Mouse (Mus musculus) kidney, embryonic 14.5 days (tissue): ENCODE measurements around the gene Csad. TPM values are rescaled to one million over a fixed set of nuclear protein-coding genes. Genes with fewer than 3 reads are reported as not detected.

Experiments used
- ATAC-seq: fragments of 200-750 bp; cut with Nextera tagmentation; 2 replicates; pipeline ENCODE4 v1.8.0; 2017; ENCODE audit warnings: moderate number of reproducible peaks, mild to moderate bottlenecking, moderate TSS enrichment, moderate library complexity; ENCODE audit not compliant: low FRiP score, low TSS enrichment
- H3K27ac ChIP-seq: fragments of 300-500 bp; sonication (generic); 2 replicates; pipeline ENCODE4 v1.5.1; 2014; ENCODE audit warnings: low read depth, mild to moderate bottlenecking, low read length, moderate library complexity, mixed read lengths
- H3K27me3 ChIP-seq: fragments of 300-500 bp; sonication (generic); 2 replicates; pipeline ENCODE4 v1.6.1; 2014; ENCODE audit warnings: mild to moderate bottlenecking, low read length; ENCODE audit not compliant: control insufficient read depth, insufficient read depth
- H3K36me3 ChIP-seq: fragments of 300-500 bp; sonication (generic); 2 replicates; pipeline ENCODE4 v1.6.1; 2014; ENCODE audit warnings: low read length, mixed read lengths; ENCODE audit not compliant: control insufficient read depth, insufficient read depth
- H3K4me1 ChIP-seq: fragments of 300-500 bp; sonication (generic); 2 replicates; pipeline ENCODE4 v1.6.1; 2014; ENCODE audit warnings: low read length, mixed read lengths; ENCODE audit not compliant: control insufficient read depth, insufficient read depth
- H3K4me2 ChIP-seq: fragments of 300-500 bp; sonication (generic); replicated peaks from 2 replicates; pipeline ENCODE4 v1.6.1; 2014; ENCODE audit warnings: low read depth, mild to moderate bottlenecking, low read length
- H3K4me3 ChIP-seq: fragments of 300-500 bp; sonication (generic); 2 replicates; pipeline ENCODE4 v1.5.1; 2014; ENCODE audit warnings: mild to moderate bottlenecking, low read length
- H3K9ac ChIP-seq: fragments of 300-500 bp; sonication (generic); 2 replicates; pipeline ENCODE4 v1.6.1; 2014; ENCODE audit warnings: low read depth, mild to moderate bottlenecking, low read length, moderate library complexity
- H3K9me3 ChIP-seq: fragments of 300-500 bp; sonication (generic); 2 replicates; pipeline ENCODE4 v1.6.1; 2016; ENCODE audit warnings: low read length; ENCODE audit not compliant: control insufficient read depth
- WGBS: fragments of 180-500 bp; shearing (Covaris S2); extraction: QIAGEN DNeasy Blood & Tissue Kit; methylation state at CpG from one replicate; pipeline ENCODE4 v1.1.7; 2014; 5-methylcytosine and 5-hydroxymethylcytosine counted together
- polyA plus RNA-seq: library from polyadenylated mRNA; unstranded; fragments of >200 nt; fragmentation: Nextera tagmentation; extraction: Ambion mirVana; gene quantifications from 2 replicates; pipeline ENCODE4 v1.2.1, GENCODE M21; 2014

Gene Csad
- polyA plus RNA-seq, 1 experiment from 2014 or later = 68.1 TPM

DNA sequence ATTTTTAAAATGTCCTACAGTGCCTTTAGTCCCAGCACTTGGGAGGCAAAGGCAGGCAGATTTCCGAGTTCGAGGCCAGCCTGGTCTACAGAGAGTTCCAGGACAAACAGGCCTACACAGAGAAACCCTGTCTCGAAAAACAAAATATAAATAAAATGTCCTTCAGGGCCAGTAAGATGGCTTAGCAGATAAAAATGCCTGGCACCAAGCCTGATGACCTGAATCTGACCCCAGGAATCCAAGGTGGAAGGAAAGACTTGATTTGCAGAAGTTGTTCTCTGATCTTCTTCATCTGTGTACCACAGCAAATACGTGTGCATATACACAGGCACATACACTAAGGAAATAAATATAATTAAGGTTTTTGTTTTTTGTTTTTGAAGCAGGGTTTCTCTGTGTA lies 9.2 kb downstream of the Csad start:
- no peak overlapping the region for H3K27ac ChIP-seq
- H3K4me3 ChIP-seq = no peak overlapping the region
- no peak overlapping the region for H3K4me2 ChIP-seq
- H3K27me3 ChIP-seq = no peaks in the 10 kb centered on the region
- H3K9me3 ChIP-seq = no peaks in the 10 kb centered on the region
- 0 out of 2 replicates have a peak, but pooled peaks cover 8% of the 10 kb centered on the region for H3K4me1 ChIP-seq
- ATAC-seq = no peak
- no peaks in the 10 kb centered on the region for H3K36me3 ChIP-seq
- no peak overlapping the region for H3K9ac ChIP-seq
- 69% methylated on average over 4 of the region's 4 CpGs for WGBS

DNA sequence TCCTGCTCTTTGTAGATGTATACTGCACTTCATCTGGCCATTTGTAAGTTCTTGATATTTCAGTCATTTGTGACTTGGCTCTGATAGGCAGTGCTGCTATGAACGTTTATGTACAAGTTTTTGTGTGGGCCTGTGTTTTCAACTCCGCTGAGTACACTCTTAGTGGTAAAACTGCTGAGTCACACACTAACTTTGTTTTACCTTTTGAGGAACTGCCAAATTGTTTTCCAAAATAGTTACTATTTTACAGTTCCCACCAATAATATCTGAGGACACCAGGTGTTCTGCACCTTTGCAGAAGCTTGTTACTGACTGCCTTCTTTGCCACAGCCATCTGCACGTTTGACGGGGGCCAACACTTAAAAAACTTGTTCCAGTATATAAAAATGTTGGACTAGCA lies 10.1 kb downstream of the Csad start:
- Histone ChIP-seq H3K4me1 (0 out of 2 replicates have a peak, but pooled peaks cover 8% of the 10 kb centered on the region), H3K27me3 (no peaks in the 10 kb centered on the region), H3K4me3 (no peak overlapping the region), H3K36me3 (no peaks in the 10 kb centered on the region), H3K4me2 (no peak overlapping the region), H3K9ac (no peak overlapping the region), H3K9me3 (no peaks in the 10 kb centered on the region), H3K27ac (no peak overlapping the region)
- 88% methylated on average over 4 of the region's 4 CpGs for WGBS
- ATAC-seq = no peak

DNA sequence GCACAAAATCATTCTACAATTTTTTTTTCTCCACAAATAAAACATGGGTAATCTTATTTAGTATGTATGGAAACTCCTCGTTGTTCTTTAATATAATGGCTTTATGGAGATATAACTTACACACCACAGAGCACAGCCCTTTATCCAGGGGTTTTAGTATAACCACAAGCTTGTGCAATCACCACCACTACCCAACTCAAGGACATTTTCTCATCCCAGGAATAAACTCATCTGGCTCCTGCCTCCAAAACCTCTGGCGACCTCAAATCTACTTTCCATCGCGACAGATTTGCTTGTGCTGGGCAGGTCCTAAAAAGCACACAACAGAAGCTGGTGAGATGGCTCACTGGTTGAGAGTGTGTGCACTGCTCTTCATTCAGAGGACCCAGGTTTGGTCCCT lies 10.9 kb downstream of the Csad start:
- H3K36me3 ChIP-seq = no peaks in the 10 kb centered on the region
- no peak overlapping the region for H3K4me2 ChIP-seq
- peaks cover 12% of the 10 kb centered on the region; the same call in 1 of the 2 replicates for H3K4me1 ChIP-seq
- no peak overlapping the region for H3K27ac ChIP-seq
- ATAC-seq = no peak
- no peak overlapping the region for H3K9ac ChIP-seq
- WGBS = 85% methylated on average over 4 of the region's 4 CpGs
- no peaks in the 10 kb centered on the region for H3K27me3 ChIP-seq
- H3K9me3 ChIP-seq = no peaks in the 10 kb centered on the region
- H3K4me3 ChIP-seq = no peak overlapping the region

DNA sequence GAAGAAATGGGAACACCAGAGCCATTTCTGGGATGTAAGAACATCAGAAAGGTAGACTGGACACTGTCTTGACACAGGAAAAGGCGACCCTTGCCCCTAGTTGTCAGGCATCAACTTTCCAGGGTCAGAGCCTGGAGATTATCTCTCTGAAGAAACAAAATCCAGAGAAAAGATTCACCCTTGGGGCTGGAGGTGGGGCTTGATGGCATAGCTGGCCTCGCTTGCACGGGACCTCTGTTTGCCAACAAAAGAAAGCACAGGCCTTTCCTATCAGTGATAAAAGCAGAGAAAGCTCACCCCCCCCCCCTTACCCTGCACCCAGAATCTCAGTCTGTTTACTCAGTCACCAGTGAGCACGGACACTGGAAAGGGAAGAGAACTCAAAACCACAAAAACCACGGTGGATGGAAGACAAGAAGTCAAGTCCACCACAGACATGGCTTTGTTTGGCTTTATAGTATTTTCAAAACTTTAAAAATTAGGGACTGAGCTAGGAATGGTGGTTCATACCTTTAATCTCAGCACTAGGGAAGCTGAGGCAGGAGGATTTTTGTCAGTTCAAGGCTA lies 11.6 kb downstream of the Csad start:
- H3K4me3 ChIP-seq = no peak overlapping the region
- WGBS = 69% methylated on average over 5 of the region's 5 CpGs
- no peak for ATAC-seq
- no peaks in the 10 kb centered on the region for H3K9me3 ChIP-seq
- no peaks in the 10 kb centered on the region for H3K27me3 ChIP-seq
- H3K9ac ChIP-seq = no peak overlapping the region
- no peak overlapping the region for H3K4me2 ChIP-seq
- H3K36me3 ChIP-seq = no peaks in the 10 kb centered on the region
- peaks cover 16% of the 10 kb centered on the region for H3K4me1 ChIP-seq
- H3K27ac ChIP-seq = 0 out of 2 replicates have a peak overlapping the region, but pooled peaks have one; percentile 14

DNA sequence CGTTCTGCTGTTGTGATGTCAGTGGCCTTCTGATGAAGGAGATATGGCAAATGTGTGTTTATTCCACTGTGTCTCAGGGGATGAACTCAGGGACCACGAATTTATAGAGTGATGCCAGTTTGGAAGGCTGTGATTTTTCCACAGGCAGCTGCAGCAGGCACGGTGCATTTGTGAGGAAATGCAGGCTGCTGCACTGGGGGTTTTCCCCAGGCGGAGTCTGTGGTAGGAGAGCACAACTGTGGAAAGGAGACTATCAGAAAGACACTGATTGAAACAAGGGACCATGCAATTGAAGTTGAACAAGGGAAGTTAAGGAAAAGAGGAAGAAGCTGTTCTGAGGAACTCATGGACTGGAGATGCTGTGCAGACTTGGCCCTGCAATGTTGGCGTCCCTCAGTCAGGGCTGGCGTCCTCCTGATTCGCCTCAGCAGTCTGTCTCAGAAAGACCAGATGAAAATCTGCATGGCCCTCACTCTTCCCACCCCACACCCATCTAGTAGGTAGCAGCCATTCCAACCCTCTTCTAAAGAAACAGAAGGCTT lies 12.2 kb downstream of the Csad start:
- Histone ChIP-seq H3K4me1 (peaks cover 16% of the 10 kb centered on the region), H3K9me3 (no peaks in the 10 kb centered on the region), H3K27me3 (no peaks in the 10 kb centered on the region), H3K9ac (no peak overlapping the region), H3K4me3 (no peak overlapping the region), H3K27ac (0 out of 2 replicates have a peak overlapping the region, but pooled peaks have one; percentile 14), H3K4me2 (no peak overlapping the region), H3K36me3 (no peaks in the 10 kb centered on the region)
- 78% methylated on average over 7 of the region's 7 CpGs for WGBS
- ATAC-seq = no peak

DNA sequence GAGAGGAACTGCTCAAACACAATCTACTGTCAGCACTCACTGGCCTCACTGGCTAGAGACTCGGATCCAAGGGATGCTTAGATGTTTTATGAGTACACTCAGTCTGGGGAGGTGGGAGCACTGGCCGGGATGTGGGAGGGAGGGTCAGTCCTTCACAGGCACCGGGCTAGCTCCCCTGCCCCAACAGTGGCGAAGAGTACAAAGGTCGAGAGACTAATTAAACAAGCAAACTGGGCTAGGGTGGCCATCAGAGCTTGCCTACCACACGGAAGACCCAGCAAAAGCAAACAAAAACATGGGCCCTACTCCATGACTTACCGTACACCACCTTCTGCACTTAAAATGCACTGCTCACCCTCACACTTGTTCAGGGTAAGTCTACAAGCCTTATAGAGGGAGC lies 12.8 kb downstream of the Csad start:
- no peaks in the 10 kb centered on the region for H3K36me3 ChIP-seq
- 30% methylated on average over 7 of the region's 7 CpGs for WGBS
- no peaks in the 10 kb centered on the region for H3K9me3 ChIP-seq
- no peaks in the 10 kb centered on the region for H3K27me3 ChIP-seq
- no peak overlapping the region for H3K9ac ChIP-seq
- peaks cover 16% of the 10 kb centered on the region for H3K4me1 ChIP-seq
- no peak overlapping the region for H3K27ac ChIP-seq
- no peak for ATAC-seq
- no peak overlapping the region for H3K4me3 ChIP-seq
- no peak overlapping the region for H3K4me2 ChIP-seq

DNA sequence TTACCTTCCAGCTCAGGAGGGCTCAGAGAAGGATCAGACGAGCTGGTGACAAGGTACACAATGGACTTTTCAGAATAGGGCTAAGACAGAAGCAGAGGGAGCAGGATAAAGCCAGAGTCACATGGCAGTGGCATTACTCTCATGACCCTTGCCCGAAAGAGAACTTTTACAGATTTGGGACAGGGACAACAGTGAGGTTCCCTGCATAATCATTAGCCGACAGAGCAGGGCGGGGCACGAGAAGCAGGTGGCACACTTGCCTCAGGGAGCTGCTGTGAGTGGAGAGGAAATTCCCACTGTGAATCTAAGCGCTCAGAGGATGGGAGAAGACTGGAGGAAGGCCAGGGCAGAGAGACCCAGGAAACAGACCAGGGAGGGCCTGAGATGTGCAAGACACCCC lies 15.6 kb downstream of the Csad start:
- H3K36me3 ChIP-seq = peaks cover 9% of the 10 kb centered on the region; the same call in 1 of the 2 replicates
- peaks cover 16% of the 10 kb centered on the region for H3K4me1 ChIP-seq
- no peak overlapping the region for H3K4me3 ChIP-seq
- H3K4me2 ChIP-seq = no peak overlapping the region
- no peaks in the 10 kb centered on the region for H3K27me3 ChIP-seq
- no peaks in the 10 kb centered on the region for H3K9me3 ChIP-seq
- H3K27ac ChIP-seq = no peak overlapping the region
- WGBS = 59% methylated on average over 6 of the region's 6 CpGs
- peak; percentile 5; the same call in 1 of the 2 replicates for ATAC-seq
- H3K9ac ChIP-seq = 0 out of 2 replicates have a peak overlapping the region, but pooled peaks have one; percentile 4

DNA sequence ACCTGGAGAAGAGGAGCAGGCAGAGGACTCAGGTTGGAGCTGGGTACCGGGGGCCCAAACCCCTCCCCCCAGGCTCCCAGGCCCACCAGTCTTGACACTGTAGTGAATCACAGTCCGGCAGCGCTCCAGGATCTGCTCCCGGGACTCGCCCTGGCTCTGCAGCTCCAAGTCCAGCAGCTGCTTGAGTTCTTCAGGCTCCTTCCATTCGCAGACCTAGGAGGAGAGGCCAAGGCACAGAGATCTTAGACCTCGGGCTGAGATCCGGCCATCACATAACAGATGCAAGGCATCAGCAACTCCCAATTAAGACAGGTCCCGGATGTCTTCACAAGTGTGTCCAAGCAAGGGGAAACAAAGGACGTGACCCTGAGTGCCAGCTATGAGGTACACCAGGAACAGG lies 16.4 kb downstream of the Csad start:
- 67% methylated on average over 10 of the region's 10 CpGs for WGBS
- Histone ChIP-seq H3K4me1 (peaks cover 16% of the 10 kb centered on the region), H3K4me2 (no peak overlapping the region), H3K9me3 (no peaks in the 10 kb centered on the region), H3K36me3 (peaks cover 9% of the 10 kb centered on the region; the same call in 1 of the 2 replicates), H3K27me3 (no peaks in the 10 kb centered on the region), H3K27ac (no peak overlapping the region), H3K4me3 (no peak overlapping the region), H3K9ac (no peak overlapping the region)
- ATAC-seq = no peak

DNA sequence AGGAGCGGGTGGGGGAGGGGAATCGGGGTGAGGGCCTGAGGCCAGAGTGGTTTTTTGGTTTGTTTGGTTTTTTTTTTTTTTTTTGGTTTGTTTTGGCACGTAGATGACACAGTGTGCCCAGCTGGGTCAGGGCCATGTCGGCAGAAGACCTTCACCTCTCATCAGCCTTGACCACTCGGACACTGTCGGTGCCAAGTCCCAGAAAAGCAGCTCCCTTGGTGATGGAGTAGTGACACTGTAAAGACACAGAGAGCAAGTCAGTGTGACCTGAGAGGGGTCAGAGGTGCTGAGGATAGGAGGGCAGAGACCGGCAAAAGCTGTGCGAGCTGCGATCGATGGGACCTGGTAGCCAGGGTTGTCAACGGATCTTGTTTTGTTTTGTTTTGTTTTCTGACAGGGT lies 18.3 kb downstream of the Csad start:
- H3K9ac ChIP-seq = no peak overlapping the region
- no peak overlapping the region for H3K4me2 ChIP-seq
- peaks cover 8% of the 10 kb centered on the region for H3K4me1 ChIP-seq
- no peak for ATAC-seq
- no peak overlapping the region for H3K27ac ChIP-seq
- H3K9me3 ChIP-seq = no peaks in the 10 kb centered on the region
- peaks cover 9% of the 10 kb centered on the region; the same call in 1 of the 2 replicates for H3K36me3 ChIP-seq
- WGBS = 72% methylated on average over 11 of the region's 11 CpGs
- no peak overlapping the region for H3K4me3 ChIP-seq
- no peaks in the 10 kb centered on the region for H3K27me3 ChIP-seq
